Mouse (Mus musculus): Measurements from ENCODE around the gene Gm49388.
"Not testable (repeated sequence)": the region's sequence is repeated elsewhere in the genome, so short reads cannot be mapped to it uniquely, and the experiment has no call there.

Gene Gm49388

DNA sequence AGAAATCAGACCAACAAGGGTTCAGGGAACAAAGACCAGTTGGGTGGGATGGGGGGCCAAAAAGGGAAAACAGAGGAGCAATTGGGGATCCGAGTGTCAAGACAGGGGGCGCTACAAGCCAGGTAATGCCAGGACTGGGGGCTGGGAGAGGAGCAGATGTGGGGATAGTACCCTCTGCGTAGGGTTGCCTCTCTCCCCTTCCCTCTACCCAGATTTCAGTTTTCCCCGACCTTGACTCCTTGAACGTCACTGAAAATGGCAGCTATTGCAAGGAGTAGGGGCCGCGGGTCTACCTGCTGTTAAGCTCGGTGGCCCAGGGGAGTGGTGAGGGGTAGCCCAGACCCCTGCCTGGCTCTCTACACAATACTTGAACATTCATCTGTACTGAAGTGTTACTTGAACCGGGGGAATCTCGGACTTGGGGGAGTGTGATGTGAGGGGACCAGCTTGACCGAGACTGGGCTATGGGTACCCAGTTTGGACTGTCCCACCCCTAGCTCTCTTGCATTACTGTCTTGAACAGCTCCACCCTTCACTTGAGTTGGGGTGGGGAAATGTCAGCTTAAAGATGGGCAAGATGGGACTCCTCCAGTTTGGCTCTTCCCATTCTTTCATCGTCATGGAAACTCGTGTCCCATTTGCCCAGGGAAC is 16.9 kb upstream of the Gm49388 start:
- DNase-seq (ENCODE audit: low read depth, low spot score), result no peak

DNA sequence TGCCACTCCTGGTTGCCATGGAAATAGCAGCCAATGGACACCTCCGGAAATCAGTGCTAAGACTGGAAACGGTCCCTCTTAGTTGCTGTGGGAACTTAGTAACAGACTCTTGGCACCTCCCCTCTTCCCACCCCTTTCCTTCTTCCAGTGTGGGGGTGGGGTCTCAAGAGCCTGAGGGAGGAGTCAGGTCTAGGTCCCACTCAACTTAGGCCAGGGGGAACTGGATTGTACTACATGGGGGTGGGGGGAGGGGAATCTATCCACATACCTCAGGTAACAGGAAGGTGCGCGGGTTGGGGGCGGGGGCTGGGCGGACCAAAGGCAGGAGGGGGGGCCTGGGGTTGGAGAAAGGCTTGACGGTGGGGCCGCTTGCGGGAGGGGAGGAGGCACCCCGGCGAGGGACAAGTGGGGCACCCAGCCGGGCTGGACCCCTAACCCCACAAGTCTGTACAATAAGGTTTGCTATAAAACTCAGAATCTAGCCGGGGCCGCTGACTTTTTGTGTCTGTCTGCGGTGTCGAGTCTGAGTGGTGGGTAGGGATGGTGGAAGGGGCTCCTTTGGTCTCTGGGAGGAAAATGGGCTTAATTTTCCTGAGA is 16.3 kb upstream of the Gm49388 start:
- peak; percentile 85 for DNase-seq (ENCODE audit: low read depth, low spot score)

DNA sequence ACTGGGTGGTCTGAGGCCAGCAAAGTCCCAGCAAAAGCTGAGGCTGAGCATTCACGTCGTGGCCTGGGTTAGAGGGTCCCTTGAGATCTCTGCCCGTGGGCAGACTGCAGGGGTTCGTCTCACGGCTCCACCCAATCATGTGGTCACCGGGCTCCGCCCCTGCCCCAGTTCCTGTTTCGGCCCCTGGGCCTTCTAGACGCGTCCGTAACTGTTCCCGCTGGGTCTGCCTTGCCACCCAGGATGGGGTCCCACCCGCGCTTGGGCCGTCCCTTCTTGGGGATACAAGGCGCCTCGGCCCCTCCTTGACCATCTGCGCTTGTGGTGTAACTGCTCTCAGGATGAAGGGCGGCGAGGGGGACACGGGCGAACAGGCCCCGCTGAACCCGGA is 15.8 kb upstream of the Gm49388 start, which contains the start of gene Orai3:
Gene Orai3 (plus strand): TSS at position 165 of the 388 bp plus-strand sequence.
- peak; percentile 66 for DNase-seq (ENCODE audit: low read depth, low spot score)

DNA sequence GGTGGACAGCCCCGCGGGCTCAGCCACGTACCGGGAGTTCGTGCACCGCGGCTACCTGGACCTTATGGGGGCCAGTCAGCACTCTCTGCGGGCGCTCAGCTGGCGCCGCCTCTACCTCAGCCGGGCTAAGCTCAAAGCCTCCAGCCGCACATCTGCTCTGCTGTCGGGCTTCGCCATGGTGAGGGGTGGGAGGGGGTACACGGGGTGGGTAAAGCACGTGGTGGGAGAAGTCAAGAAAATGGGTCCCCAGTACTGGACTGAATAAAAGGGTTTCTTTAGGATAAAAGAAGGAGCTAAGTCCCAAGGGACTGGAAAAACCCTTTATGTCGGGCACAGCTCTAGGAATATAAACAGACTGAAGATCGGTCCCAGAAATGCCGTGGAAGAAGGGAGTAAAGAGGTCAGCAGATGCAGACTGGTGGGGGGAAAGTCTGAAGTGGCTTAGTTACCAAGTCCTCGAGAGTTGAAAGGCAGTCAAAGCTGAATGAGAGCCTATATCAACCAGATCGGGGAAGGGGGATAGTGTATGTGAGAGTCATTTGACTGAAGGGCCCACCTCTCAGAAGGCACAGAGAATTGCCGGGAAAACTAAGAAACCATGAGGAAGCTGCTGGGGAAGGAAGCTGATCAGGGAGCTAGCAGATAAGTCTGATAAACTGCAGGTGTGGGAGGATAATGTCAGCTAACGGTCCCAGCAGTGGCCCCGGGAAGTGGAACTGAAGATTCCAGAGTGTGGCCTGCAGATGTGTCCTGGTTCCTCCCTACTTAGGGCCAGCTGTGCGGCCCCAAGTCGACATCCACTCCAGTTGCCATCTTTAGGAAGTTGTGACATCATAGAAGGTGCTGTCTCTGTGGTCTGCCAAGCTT is 15.1 kb upstream of the Gm49388 start:
- no peak for DNase-seq (ENCODE audit: low read depth, low spot score)

DNA sequence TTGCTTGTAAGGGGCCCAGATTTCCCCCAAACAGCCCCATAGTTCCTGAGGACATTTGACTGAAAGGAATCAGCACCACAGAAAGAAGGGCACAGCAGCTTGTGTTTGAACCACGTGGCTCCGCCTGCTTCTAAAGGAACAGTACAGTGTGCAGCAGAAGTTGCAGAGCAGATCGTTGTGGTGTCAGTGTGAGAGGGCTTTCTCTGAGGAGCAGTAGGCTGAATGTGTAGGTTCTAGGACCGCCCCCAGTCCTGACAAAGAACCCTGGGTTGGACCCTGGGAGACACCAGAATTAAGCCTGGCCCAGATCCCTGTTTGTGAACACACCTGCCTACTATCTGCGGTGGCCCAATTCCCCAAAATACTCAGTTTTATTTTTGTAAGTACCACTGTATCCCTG is 14.1 kb upstream of the Gm49388 start:
- no peak for DNase-seq (ENCODE audit: low read depth, low spot score)

DNA sequence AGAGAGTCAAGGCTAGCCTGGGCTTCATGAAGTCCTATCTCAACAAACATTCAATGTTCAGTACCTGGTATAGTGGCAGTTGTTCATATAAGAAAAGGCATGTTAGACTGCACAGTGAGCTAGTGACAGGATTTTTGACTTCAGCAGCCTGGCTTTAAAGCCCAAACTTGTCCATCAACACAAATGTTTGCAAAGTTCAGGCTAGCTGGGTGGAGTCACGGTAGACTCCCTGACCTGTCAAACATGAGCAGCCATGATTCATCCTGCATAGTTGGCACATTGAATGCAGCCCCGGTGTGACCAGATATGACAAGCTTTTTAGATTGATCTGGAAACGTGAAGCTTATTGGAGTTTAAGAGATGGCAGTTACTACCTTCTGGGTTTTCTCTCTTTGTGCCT is 13.3 kb upstream of the Gm49388 start:
- DNase-seq (ENCODE audit: low read depth, low spot score), result no peak

DNA sequence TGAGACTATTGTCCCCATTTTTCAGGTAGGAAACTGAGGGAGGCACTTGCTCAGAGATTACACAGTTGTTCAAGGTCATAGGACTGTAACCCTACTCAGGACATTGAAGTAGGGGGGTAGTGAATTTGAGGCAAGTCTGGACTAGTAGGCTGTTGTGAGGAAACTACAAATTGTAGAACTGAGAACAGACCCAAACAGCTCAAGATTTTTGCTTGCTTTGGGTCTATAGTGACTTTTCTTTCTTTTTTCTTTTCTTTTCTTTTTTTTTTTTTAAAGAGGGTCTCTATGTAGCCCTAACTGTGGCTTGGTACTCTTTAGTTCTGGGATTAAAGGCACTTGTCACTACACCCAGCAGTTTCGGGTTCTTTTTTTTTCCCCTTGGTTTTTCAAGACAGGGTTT is 12.9 kb upstream of the Gm49388 start:
- DNase-seq (ENCODE audit: low read depth, low spot score), result no peak

DNA sequence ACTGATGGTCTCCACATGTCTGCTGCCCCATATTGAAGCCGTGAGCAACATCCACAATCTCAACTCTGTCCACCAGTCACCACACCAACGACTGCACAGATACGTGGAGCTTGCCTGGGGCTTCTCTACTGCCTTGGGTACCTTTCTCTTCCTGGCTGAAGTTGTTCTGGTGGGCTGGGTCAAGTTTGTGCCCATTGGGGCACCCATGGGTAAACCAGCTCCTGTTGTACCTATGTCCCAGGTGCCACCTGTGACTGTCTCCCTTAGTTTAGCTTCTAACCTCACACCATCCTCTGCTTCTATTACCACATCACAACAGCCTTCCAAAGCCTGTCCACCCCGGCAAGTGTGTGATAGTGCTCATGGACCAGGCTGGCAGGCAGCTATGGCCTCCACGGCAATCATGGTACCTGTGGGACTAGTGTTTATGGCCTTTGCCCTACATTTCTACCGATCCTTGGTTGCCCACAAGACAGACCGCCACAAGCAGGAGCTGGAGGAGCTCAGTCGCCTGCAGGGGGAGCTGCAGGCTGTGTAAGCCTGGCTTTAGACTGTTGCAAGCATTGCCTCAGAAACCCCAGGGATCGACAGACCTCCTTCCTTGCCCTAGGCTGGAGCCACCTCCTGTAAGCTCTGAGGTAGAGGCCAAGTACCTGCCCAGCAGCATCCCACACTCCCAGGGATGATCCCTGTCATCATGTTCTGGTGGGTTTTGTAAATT is 11.6 kb upstream of the Gm49388 start:
- peak; percentile 70 for DNase-seq (ENCODE audit: low read depth, low spot score)

DNA sequence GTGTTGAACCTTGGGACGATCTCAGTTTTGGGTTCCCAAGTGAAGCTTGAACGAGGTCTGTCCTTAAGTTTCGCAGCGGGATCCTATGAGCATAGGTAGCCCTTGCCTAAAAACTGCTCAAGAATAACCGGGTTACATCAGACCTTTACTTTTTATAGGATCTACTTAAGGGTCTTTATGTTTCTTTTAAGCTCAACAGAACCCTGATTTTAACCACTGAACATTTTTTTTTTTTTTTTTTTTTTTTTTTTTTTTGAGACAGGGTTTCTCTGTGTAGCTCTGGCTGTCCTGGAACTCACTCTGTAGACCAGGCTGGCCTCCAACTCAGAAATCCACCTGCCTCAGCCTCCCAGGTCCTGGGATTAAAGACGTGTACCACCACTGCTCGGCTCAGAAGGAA is 9.6 kb upstream of the Gm49388 start:
- DNase-seq (ENCODE audit: low read depth, low spot score), result not testable (repeated sequence)

DNA sequence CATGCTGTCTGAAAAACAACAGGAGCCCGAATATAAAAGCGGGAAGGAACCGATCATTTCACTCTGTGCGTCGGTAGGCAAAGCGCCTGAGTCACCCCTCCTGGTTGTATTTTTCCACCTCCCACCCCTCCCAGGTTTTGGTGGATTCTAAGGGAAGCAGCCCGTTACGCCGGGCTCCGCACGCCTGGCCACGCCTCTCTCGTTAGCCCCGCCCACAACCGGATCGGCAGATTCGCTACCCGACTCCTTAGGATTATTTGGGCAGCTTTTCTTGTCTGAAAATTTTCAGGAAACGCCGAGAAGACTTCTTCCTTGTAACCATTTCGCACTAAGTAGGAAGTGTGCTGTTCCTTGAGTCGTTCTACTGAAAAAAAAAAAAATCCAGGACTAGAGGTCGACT is 9.0 kb upstream of the Gm49388 start, which contains the start of gene Setd1a:
Gene Setd1a (plus strand): TSS at position 245 of the 400 bp plus-strand sequence.
- peak; percentile 74 for DNase-seq (ENCODE audit: low read depth, low spot score)

DNA sequence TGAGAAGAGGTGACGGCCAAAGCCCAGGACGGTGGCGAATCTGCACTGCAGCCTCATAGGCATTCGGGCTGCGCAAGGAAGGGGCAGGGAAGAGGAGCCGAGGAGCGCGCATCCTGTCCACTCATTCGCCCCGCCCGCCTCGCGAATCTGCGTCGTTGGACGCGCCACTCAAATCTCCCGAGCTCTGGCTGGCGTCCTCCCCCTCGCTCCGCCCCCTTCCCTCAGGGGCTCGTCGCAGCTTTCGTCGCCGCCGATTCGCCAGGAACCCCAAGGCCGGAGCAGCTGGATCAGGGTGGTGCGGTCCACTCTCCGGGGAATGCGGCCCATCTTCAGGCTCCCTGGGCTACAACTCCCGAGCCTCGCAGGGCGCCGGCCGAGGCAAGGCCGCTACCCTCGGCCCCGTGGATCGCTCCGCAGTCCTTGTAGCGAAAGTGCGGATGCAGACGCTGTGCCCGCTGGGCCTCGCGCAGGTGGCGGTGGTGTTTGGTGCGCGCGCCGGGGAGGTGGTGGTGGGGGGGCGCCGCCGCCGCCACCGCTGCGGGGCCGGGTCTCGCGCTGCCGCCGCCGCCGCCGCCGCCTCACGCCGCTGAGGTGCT is 8.4 kb upstream of the Gm49388 start:
- peak; percentile 95 for DNase-seq (ENCODE audit: low read depth, low spot score)

DNA sequence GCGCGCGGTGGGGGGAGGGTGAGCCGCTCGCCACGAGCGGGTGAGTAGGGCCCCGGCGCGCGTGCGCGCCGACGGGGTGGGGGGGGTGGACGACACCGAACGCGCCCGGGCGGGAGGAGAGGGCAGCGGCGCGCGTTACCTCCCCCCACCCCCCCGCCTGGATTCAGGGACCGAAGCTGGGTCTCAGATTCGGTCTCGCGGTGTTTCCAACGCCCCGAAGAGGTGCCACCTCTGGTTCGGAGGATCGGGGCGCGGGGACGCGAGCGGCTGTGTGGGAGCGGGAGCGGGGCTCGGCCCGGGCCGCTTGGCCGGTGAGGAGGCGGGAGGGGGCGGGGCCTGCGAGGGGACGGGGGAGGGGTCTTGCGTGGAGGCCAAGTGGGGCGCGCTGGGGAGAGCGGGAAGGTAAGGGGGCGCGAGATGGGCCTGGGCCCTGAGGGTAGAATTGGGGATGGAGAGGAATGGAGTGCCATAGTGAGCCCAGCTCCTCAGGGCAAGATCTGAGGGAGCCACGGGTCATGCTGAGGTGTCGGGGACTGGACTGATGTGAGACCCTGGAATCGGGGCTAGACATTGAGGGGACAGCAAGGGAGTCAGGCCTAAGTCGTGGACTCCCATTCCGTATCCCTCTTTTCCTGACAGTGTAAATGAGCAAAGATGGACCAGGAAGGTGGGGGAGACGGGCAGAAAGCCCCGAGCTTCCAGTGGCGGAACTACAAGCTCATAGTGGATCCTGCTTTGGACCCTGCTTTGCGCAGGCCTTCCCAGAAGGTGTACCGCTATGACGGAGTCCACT is 7.7 kb upstream of the Gm49388 start:
- DNase-seq (ENCODE audit: low read depth, low spot score), result peak; percentile 38

DNA sequence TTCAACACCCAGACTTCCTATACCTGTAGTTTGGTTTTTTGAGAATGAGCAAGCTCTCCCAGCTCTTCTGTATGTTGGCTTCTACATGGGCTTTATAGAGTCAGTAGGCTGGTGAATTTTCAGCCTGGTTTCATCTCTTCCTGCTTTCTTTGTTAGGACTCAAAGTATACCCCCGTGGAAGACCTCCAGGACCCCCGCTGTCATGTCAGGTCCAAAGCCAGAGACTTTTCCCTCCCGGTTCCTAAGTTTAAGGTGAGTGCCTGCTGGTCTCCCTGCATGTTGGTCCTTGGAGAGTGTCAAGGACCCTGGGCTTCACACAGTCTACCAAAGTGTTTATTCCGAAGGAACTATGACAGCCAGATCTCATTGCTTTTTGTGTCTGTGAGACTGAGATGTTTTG is 7.1 kb upstream of the Gm49388 start:
- DNase-seq (ENCODE audit: low read depth, low spot score), result no peak

DNA sequence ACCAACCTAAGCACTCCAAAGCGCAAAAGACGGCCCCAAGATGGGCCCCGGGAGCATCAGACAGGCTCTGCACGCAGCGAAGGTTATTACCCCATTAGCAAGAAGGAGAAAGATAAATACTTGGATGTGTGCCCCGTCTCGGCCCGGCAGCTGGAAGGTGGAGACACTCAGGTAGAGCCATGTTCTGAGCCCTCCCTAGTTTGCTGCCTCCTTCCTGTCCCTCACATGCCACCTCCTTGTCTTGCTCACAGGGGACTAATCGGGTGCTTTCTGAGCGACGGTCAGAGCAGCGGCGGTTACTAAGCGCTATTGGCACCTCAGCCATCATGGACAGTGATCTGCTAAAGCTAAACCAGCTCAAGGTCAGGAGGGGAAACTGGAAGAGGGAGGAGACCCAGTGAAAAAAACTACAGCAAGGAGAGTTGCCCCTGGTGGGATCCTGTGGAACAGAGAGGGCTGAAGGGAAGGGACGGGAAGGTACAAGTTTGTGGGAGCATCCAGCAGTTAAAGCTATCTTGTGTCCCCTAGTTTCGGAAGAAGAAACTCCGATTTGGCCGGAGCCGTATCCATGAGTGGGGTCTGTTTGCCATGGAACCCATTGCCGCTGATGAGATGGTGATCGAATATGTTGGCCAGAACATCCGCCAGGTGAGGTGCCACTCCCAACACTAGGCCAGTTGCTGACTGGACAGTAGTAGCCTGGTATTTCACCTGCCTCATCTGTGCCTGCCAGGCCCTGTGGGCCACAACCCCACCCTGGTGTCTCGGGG is 11.9 kb downstream of the Gm49388 start:
- no peak for DNase-seq (ENCODE audit: low read depth, low spot score)

DNA sequence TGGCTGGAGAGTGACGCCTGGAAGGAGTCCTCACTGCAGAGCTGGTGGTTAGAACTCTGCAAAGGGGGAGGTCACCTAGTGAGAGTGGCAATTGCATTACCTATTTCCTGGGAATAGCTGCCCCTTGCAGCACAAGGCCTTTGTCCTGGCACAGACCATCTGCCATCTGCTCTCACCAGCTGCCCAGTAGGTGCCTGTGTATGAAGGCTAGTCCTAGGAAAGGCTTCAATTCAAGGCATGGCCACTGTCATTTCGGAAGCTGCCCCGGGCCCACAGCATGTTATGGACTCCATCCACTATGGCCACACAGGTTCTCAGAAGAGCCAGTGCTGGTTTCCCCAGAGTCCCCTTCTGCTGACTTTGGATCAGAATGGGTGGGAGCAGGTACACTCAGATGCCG is 13.2 kb downstream of the Gm49388 start:
- DNase-seq (ENCODE audit: low read depth, low spot score), result no peak

DNA sequence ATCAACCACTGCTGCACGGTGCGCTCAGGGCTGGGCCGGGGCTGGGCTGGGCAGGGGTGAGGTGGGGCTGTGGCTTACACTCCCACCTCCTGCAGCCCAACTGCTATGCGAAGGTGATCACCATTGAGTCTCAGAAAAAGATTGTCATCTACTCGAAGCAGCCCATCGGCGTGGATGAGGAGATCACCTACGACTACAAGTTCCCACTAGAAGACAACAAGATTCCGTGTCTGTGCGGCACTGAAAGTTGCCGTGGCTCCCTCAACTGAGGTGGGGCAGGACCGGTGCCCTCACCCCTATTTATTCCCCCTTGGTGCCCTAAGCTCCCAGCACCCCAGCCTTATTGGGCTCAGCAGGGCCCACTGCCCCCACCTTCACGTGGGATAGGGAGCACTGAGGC is 13.8 kb downstream of the Gm49388 start:
- no peak for DNase-seq (ENCODE audit: low read depth, low spot score)

DNA sequence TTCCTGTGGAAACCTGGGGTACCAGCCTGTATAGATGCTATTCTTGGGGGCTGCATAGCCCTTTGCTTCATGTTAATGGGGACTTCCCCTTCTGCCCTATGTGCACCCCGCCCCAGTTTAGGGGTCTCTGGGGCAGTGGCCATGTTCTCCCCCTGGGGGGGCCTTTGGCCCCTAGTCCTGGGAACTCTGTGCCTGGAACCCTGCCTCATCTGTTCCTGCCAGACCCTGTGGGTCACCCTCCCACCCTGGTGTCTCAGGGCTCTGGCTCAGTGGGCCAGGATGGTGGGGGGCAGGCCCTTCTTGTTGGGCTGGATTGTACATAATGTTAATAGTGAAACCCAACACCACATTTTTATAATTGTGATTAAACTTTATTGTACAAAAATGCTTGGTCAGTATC is 14.3 kb downstream of the Gm49388 start:
- no peak for DNase-seq (ENCODE audit: low read depth, low spot score)

DNA sequence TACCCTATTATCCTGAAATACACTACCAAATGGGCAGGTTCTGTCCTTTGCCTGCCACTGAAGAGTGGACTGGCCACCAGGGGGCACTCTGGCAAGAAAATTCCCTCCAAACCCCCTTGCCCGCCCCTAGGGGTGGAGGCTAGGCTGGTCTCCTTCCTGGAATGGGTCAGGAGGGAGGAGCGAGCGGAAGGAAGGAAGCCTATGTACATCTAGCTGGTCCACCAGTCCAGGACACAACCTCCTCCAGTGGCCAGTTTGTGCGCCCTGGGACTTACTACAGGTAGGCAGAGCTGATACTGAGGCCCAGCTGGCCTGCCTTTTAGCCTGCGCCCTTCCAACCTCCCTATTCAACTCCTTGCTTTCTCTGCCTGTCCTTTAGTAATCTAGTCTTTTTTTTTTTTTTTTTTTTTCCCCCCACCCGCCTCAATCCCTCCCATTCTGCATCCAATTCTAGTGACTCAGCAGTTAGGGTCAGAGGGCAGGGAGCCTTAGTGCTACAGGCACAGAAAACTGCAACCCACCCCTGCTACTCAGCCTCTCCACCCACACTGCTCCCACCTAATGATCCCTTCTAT is 15.1 kb downstream of the Gm49388 start, which contains the start of gene Hsd3b7:
Gene Hsd3b7 (plus strand): TSS at position 170 of the 575 bp plus-strand sequence.
- DNase-seq (ENCODE audit: low read depth, low spot score), result peak; percentile 82

DNA sequence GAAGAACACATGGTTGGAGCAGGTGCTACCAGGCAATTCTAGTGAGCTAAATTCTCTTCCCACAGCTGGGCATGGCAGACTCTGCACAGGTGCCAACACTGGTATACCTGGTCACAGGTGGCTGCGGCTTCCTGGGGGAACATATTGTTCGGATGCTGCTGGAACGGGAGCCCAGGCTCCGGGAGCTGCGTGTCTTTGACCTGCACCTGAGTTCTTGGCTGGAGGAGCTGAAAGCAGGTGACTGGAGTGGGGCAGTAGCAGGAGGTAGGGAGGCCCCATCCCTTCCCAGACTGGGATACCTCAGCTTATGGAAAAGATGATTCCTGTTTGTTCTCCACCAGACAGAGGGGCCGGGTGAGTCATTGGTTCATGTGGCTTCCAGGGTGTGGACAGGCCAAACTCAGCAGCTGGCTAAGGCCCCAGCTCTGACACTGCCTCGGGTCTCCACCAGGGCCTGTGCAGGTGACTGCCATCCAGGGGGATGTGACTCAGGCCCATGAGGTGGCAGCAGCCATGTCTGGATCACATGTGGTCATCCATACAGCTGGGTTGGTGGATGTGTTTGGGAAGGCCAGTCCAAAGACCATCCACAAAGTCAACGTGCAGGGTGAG is 15.7 kb downstream of the Gm49388 start:
- DNase-seq (ENCODE audit: low read depth, low spot score), result no peak

Measured in embryo, embryonic 11.5 days (tissue).